Mouse (Mus musculus): ENCODE data around the gene Zfp108. TPM values are rescaled to one million over a fixed set of nuclear protein-coding genes. Genes with fewer than 3 reads are reported as not detected.
"Not testable (repeated sequence)": the region's sequence is repeated elsewhere in the genome, so short reads cannot be mapped to it uniquely, and the experiment has no call there.

Gene Zfp108
- polyA plus RNA-seq, 1 experiment, result not detected

DNA sequence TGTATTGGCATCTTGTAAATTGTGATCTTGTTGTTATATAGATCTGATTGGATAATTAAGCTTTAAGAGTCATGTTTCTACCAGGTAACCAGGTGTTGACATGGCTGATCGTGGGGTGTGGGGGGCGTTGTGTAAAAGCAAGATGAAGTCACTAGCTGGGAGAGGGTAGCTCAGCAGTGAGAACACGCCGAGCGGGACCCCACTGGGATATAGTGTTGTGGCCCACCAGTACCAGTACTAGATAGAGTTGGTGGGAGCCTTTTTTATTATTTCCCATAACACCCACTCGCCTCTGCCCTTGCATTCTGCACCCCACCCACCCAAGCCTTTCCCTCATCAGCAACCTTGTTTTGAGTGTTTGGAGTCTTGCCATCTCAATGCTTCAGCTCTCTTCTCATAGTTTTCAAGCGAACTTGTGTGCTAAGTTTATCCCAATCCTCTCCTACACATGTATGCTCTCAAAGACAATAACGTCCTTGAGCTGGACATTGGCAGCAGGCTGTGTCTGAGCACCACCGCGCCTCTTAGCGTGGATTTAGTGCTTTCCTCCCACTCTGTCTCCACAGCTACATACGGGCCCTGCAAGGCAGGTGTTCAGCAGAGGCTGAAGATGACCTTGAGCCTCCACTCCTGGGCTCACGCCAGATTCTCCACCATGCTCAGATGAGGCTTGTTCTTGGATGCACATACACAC is 4.9 kb downstream of the Zfp108 start:
- Histone ChIP-seq H3K9me3 (ENCODE audit: control insufficient read depth, low read length) (no peaks in the 10 kb centered on the region), H3K4me1 (ENCODE audit: control insufficient read depth) (peaks cover 5% of the 10 kb centered on the region), H3K36me3 (ENCODE audit: control insufficient read depth) (no peaks in the 10 kb centered on the region), H3K27me3 (ENCODE audit: control insufficient read depth) (no peaks in the 10 kb centered on the region), H3K4me3 (replicated peaks) (no peak overlapping the region)
- TF ChIP-seq TAL1 (IDR thresholded peaks at IDR 0.05; ENCODE audit: low read length) (no peak), GATA1 (IDR thresholded peaks at IDR 0.05; ENCODE audit: low read length) (no peak)

DNA sequence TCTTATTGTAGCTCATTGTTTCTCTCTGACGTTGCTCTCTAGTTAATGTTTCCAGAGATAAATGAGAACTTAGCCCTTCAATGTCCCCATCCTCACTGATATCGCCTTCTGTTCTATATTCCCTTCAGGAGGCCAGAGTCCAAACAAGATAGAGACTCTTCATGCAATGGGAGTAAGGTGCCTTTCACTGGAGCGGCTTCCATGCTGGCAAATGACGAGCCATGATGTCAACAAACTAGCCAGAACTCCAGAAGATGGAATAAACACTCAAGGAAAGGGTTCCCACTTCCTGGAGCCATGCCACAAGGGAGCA is 5.4 kb downstream of the Zfp108 start:
- Histone ChIP-seq H3K27me3 (ENCODE audit: control insufficient read depth) (no peaks in the 10 kb centered on the region), H3K4me3 (replicated peaks) (no peak overlapping the region), H3K4me1 (ENCODE audit: control insufficient read depth) (no peaks in the 10 kb centered on the region), H3K36me3 (ENCODE audit: control insufficient read depth) (no peaks in the 10 kb centered on the region), H3K9me3 (ENCODE audit: control insufficient read depth, low read length) (no peaks in the 10 kb centered on the region)
- TF ChIP-seq TAL1 (IDR thresholded peaks at IDR 0.05; ENCODE audit: low read length), result no peak
- no peak for TF ChIP-seq GATA1 (IDR thresholded peaks at IDR 0.05; ENCODE audit: low read length)

GRCm38 (mm10) chr7:24268176-24269155 is 13.9 kb downstream of the Zfp108 start:
- Histone ChIP-seq H3K27me3 (ENCODE audit: control insufficient read depth) (no peaks in the 10 kb centered on the region), H3K36me3 (ENCODE audit: control insufficient read depth) (no peaks in the 10 kb centered on the region), H3K4me1 (ENCODE audit: control insufficient read depth) (peaks cover 4% of the 10 kb centered on the region), H3K9me3 (ENCODE audit: control insufficient read depth, low read length) (no peaks in the 10 kb centered on the region), H3K4me3 (replicated peaks) (no peak overlapping the region)
- no peak for TF ChIP-seq TAL1 (IDR thresholded peaks at IDR 0.05; ENCODE audit: low read length)
- no peak for TF ChIP-seq GATA1 (IDR thresholded peaks at IDR 0.05; ENCODE audit: low read length)

- Histone ChIP-seq H3K27me3 (ENCODE audit: control insufficient read depth) (no peaks in the 10 kb centered on the region), H3K4me3 (replicated peaks) (no peak overlapping the region), H3K4me1 (ENCODE audit: control insufficient read depth) (peaks cover 4% of the 10 kb centered on the region), H3K36me3 (ENCODE audit: control insufficient read depth) (no peaks in the 10 kb centered on the region; the same call in 1 of the 2 replicates), H3K9me3 (ENCODE audit: control insufficient read depth, low read length) (no peaks in the 10 kb centered on the region)
- TF ChIP-seq TAL1 (IDR thresholded peaks at IDR 0.05; ENCODE audit: low read length) (no peak), GATA1 (IDR thresholded peaks at IDR 0.05; ENCODE audit: low read length) (no peak)
Measured at GRCm38 (mm10) chr7:24269256-24269655, 14.7 kb downstream of the Zfp108 start.

- Histone ChIP-seq H3K4me3 (replicated peaks) (peak overlapping the region; percentile 61), H3K36me3 (ENCODE audit: control insufficient read depth) (peaks cover 3% of the 10 kb centered on the region; the same call in 1 of the 2 replicates), H3K4me1 (ENCODE audit: control insufficient read depth) (peaks cover 4% of the 10 kb centered on the region), H3K27me3 (ENCODE audit: control insufficient read depth) (no peaks in the 10 kb centered on the region), H3K9me3 (ENCODE audit: control insufficient read depth, low read length) (no peaks in the 10 kb centered on the region)
- TF ChIP-seq TAL1 (IDR thresholded peaks at IDR 0.05; ENCODE audit: low read length) (no peak), GATA1 (IDR thresholded peaks at IDR 0.05; ENCODE audit: low read length) (no peak)
Measured at GRCm38 (mm10) chr7:24269667-24270287, 15.2 kb downstream of the Zfp108 start.

DNA sequence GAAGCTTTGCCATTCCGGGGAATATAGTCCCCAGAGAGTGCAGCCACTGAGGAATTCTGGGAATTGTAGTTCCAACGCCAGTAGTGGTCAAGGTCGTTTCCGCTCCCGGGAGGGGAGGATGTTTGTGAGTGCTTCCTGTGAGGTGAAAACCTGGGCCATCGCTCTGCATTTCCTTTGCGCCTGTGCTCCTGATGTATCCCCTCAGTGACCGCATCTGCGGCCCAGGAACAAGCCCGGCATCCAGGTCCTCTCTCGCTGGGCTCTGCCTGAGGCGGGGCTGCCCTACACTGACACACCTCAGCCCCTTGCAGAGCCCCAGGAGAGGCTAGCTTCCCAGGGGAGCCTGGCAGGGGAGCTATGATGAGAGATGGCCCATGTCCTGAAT is 15.7 kb downstream of the Zfp108 start, which contains the start of gene Zfp93:
TSS of gene Zfp93 (plus strand) at position 133 of the 385 bp plus-strand sequence.
- H3K9me3 ChIP-seq (ENCODE audit: control insufficient read depth, low read length), result no peaks in the 10 kb centered on the region
- peaks cover 6% of the 10 kb centered on the region; the same call in 1 of the 2 replicates for H3K36me3 ChIP-seq (ENCODE audit: control insufficient read depth)
- H3K27me3 ChIP-seq (ENCODE audit: control insufficient read depth), result no peaks in the 10 kb centered on the region
- peaks cover 4% of the 10 kb centered on the region for H3K4me1 ChIP-seq (ENCODE audit: control insufficient read depth)
- TF ChIP-seq TAL1 (IDR thresholded peaks at IDR 0.05; ENCODE audit: low read length) (no peak), GATA1 (IDR thresholded peaks at IDR 0.05; ENCODE audit: low read length) (no peak)
- peak within 1 kb of the TSS; percentile 61 for H3K4me3 ChIP-seq (replicated peaks)

DNA sequence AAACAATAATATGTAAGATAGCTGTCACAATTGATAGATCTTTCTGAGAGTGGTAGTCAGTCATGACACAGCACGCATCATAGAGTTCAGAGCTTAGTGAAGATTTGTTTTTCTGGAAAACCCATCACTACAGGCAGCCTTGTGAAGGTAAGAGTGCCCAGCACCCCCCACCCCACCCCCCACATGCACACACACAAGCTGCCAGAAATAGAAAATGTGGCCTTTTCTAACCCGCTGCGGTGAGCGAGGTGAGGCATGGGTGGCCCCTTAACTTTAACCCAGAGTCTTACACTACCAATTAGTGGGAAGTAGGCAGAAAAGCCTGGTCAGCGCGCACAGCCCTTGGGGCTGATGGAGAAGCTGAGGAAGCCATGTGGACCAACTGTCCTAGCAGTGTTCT is 16.6 kb downstream of the Zfp108 start:
- H3K4me3 ChIP-seq (replicated peaks), result no peak overlapping the region
- TF ChIP-seq GATA1 (IDR thresholded peaks at IDR 0.05; ENCODE audit: low read length) (no peak), TAL1 (IDR thresholded peaks at IDR 0.05; ENCODE audit: low read length) (no peak)
- H3K9me3 ChIP-seq (ENCODE audit: control insufficient read depth, low read length), result no peaks in the 10 kb centered on the region
- H3K4me1 ChIP-seq (ENCODE audit: control insufficient read depth), result peaks cover 4% of the 10 kb centered on the region
- H3K36me3 ChIP-seq (ENCODE audit: control insufficient read depth), result peaks cover 6% of the 10 kb centered on the region; the same call in 1 of the 2 replicates
- H3K27me3 ChIP-seq (ENCODE audit: control insufficient read depth), result no peaks in the 10 kb centered on the region

GRCm38 (mm10) chr7:24274456-24274855 is 19.9 kb downstream of the Zfp108 start:
- Histone ChIP-seq H3K27me3 (ENCODE audit: control insufficient read depth) (no peaks in the 10 kb centered on the region), H3K36me3 (ENCODE audit: control insufficient read depth) (peaks cover 6% of the 10 kb centered on the region; the same call in 1 of the 2 replicates), H3K4me1 (ENCODE audit: control insufficient read depth) (peaks cover 4% of the 10 kb centered on the region), H3K4me3 (replicated peaks) (no peak overlapping the region), H3K9me3 (ENCODE audit: control insufficient read depth, low read length) (no peaks in the 10 kb centered on the region)
- TF ChIP-seq GATA1 (IDR thresholded peaks at IDR 0.05; ENCODE audit: low read length) (no peak), TAL1 (IDR thresholded peaks at IDR 0.05; ENCODE audit: low read length) (no peak)

GRCm38 (mm10) chr7:24278771-24279170 is 24.2 kb downstream of the Zfp108 start:
- H3K4me3 ChIP-seq (replicated peaks); H3K36me3 ChIP-seq (ENCODE audit: control insufficient read depth); H3K9me3 ChIP-seq (ENCODE audit: control insufficient read depth, low read length); H3K4me1 ChIP-seq (ENCODE audit: control insufficient read depth); H3K27me3 ChIP-seq (ENCODE audit: control insufficient read depth): not testable (repeated sequence)

Measured in erythroblast, embryonic 14.5 days (primary cell).